In genomic region chr5:38795139-38795538, GRCm38 (mm10) we compare ENCODE assay signal across 22 mouse cellular contexts.
DNase-seq lines count a peak whose midpoint lies in the region; ATAC-seq and TF ChIP-seq lines count a peak whose summit lies in the region.
"Had no signal": no experiment of that assay in that cellular context is flagged by ENCODE, and none has a peak within 500 bp of the region (broad histone marks: within the 10 kb centered on the region; RNA-seq: fewer than 3 reads in every experiment).

No protein-coding gene starts in this region.

- TF ChIP-seq CTCF in midbrain, postnatal 0 days (IDR thresholded peaks at IDR 0.05) = no peak

- no peak overlapping the region for H3K4me3 ChIP-seq in hindbrain, embryonic 13.5 days
- no peak overlapping the region for H3K4me3 ChIP-seq in hindbrain, embryonic 11.5 days (ENCODE audit: low read depth, low read length)
- no peak overlapping the region for H3K4me3 ChIP-seq in forebrain, embryonic 16.5 days (replicated peaks; ENCODE audit: low read length)
- no peak overlapping the region for H3K4me3 ChIP-seq in midbrain, postnatal 0 days (ENCODE audit: low read depth, low read length)
- H3K4me3 ChIP-seq: gastrocnemius, adult 2 months; heart, embryonic 12.5 days; left cerebral cortex, adult 2 months; myocyte had no signal

- H3K4me2 ChIP-seq in hindbrain, embryonic 13.5 days = no peak overlapping the region
- H3K4me2 ChIP-seq in hindbrain, embryonic 11.5 days (replicated peaks; ENCODE audit: low read depth, low read length) = no peak overlapping the region
- H3K4me2 ChIP-seq in forebrain, embryonic 16.5 days (ENCODE audit: low read length) = no peak overlapping the region
- no peak overlapping the region for H3K4me2 ChIP-seq in midbrain, postnatal 0 days (ENCODE audit: low read depth, low read length, poor library complexity, severe bottlenecking)
- H3K4me2 ChIP-seq: heart, embryonic 12.5 days; liver, embryonic 11.5 days had no signal

- peaks cover 18% of the 10 kb centered on the region; the same call in 1 of the 2 replicates for H3K4me1 ChIP-seq in hindbrain, embryonic 13.5 days (replicated peaks)
- no peaks in the 10 kb centered on the region for H3K4me1 ChIP-seq in hindbrain, embryonic 11.5 days (replicated peaks; ENCODE audit: control insufficient read depth, insufficient read depth, low read length)
- H3K4me1 ChIP-seq in forebrain, embryonic 16.5 days (replicated peaks; ENCODE audit: control insufficient read depth, insufficient read depth, low read length) = 0 out of 2 replicates have a peak, but pooled peaks cover 3% of the 10 kb centered on the region
- H3K4me1 ChIP-seq in midbrain, postnatal 0 days (ENCODE audit: insufficient read depth, low read length) = no peaks in the 10 kb centered on the region
- H3K4me1 ChIP-seq: heart, embryonic 12.5 days had no signal

- DNase-seq in hindbrain, embryonic 11.5 days (ENCODE audit: low spot score) = no peak
- DNase-seq in brain, adult 2 months (ENCODE audit: low read depth, low spot score) = peak; percentile 61
- DNase-seq in midbrain, postnatal 0 days (ENCODE audit: low spot score) = peak; percentile 21
- DNase-seq in cerebellum, postnatal 14 days = no peak
- no peak for DNase-seq in kidney, adult 8-10 months
- no peak for DNase-seq in embryo, embryonic 10.5 days (ENCODE audit: low spot score)
- DNase-seq: cerebellum, adult 9-11 months; gastrocnemius, adult 2 months; heart, postnatal 14 days; kidney, adult 9 months; kidney, postnatal 36 days; layer of hippocampus, adult 9-11 months; lung, adult 18-20 months; lung, postnatal 36 days; right cerebral cortex, adult 18-20 months; thymus, postnatal 14 days had no signal

- peak overlapping the region; percentile 1; the same call in 1 of the 2 replicates for H3K27ac ChIP-seq in hindbrain, embryonic 13.5 days
- no peak overlapping the region for H3K27ac ChIP-seq in hindbrain, embryonic 11.5 days (ENCODE audit: low read depth, low read length)
- no peak overlapping the region for H3K27ac ChIP-seq in forebrain, embryonic 16.5 days (ENCODE audit: low read length)
- no peak overlapping the region for H3K27ac ChIP-seq in midbrain, postnatal 0 days (ENCODE audit: low read depth, low read length)
- H3K27ac ChIP-seq: gastrocnemius, adult 2 months; left cerebral cortex, adult 2 months had no signal

- peak; percentile 63 for ATAC-seq in hindbrain, embryonic 13.5 days (ENCODE audit: low FRiP score)
- no peak for ATAC-seq in hindbrain, embryonic 11.5 days (ENCODE audit: low FRiP score)
- ATAC-seq in forebrain, embryonic 16.5 days = peak; percentile 66
- no peak for ATAC-seq in midbrain, postnatal 0 days (ENCODE audit: low FRiP score)

- no peaks in the 10 kb centered on the region for H3K27me3 ChIP-seq in hindbrain, embryonic 13.5 days
- H3K27me3 ChIP-seq in hindbrain, embryonic 11.5 days (ENCODE audit: control insufficient read depth, insufficient read depth, low read length) = no peaks in the 10 kb centered on the region
- no peaks in the 10 kb centered on the region for H3K27me3 ChIP-seq in forebrain, embryonic 16.5 days (replicated peaks; ENCODE audit: control insufficient read depth, insufficient read depth, low read length)
- H3K27me3 ChIP-seq in midbrain, postnatal 0 days (ENCODE audit: insufficient read depth, low read length) = no peaks in the 10 kb centered on the region
- H3K27me3 ChIP-seq: heart, embryonic 12.5 days had no signal

- no peak overlapping the region for H3K9ac ChIP-seq in hindbrain, embryonic 13.5 days
- H3K9ac ChIP-seq in hindbrain, embryonic 11.5 days (ENCODE audit: low read depth, low read length) = no peak overlapping the region
- H3K9ac ChIP-seq in forebrain, embryonic 16.5 days (replicated peaks; ENCODE audit: low read depth, low read length) = no peak overlapping the region
- H3K9ac ChIP-seq in midbrain, postnatal 0 days (replicated peaks; ENCODE audit: low read length, poor library complexity, severe bottlenecking) = no peak overlapping the region
- H3K9ac ChIP-seq: heart, embryonic 12.5 days had no signal

- 55% methylated on average over 11 of the region's 11 CpGs for WGBS in hindbrain, embryonic 13.5 days
- 77% methylated on average over 11 of the region's 11 CpGs for WGBS in hindbrain, embryonic 11.5 days
- 31% methylated on average over 11 of the region's 11 CpGs for WGBS in forebrain, embryonic 16.5 days
- 54% methylated on average over 11 of the region's 11 CpGs for WGBS in midbrain, postnatal 0 days

- no peaks in the 10 kb centered on the region for H3K36me3 ChIP-seq in hindbrain, embryonic 13.5 days
- H3K36me3 ChIP-seq in hindbrain, embryonic 11.5 days (ENCODE audit: control insufficient read depth, insufficient read depth, low read length) = no peaks in the 10 kb centered on the region
- H3K36me3 ChIP-seq in forebrain, embryonic 16.5 days (ENCODE audit: control insufficient read depth, insufficient read depth) = no peaks in the 10 kb centered on the region
- no peaks in the 10 kb centered on the region for H3K36me3 ChIP-seq in midbrain, postnatal 0 days (ENCODE audit: insufficient read depth, low read length)
- H3K36me3 ChIP-seq: heart, embryonic 12.5 days had no signal

- no peaks in the 10 kb centered on the region for H3K9me3 ChIP-seq in hindbrain, embryonic 13.5 days
- no peaks in the 10 kb centered on the region for H3K9me3 ChIP-seq in hindbrain, embryonic 11.5 days (ENCODE audit: control insufficient read depth, low read length)
- no peaks in the 10 kb centered on the region for H3K9me3 ChIP-seq in forebrain, embryonic 16.5 days (ENCODE audit: control insufficient read depth, low read length)
- no peaks in the 10 kb centered on the region for H3K9me3 ChIP-seq in midbrain, postnatal 0 days (ENCODE audit: low read length)
- H3K9me3 ChIP-seq: heart, embryonic 12.5 days had no signal

Comparison
In these comparisons a context has a peak if more than half of its experiments do, and no peak if none do; other contexts are left out.
1. ATAC-seq: peak in hindbrain, embryonic 13.5 days (single experiment) and forebrain, embryonic 16.5 days (single experiment); none in hindbrain, embryonic 11.5 days (single experiment) and midbrain, postnatal 0 days (single experiment).
2. DNase-seq: peak in brain, adult 2 months (single experiment) and midbrain, postnatal 0 days (single experiment); none in hindbrain, embryonic 11.5 days (single experiment), cerebellum, postnatal 14 days (0 of 2), kidney, adult 8-10 months (0 of 2) and embryo, embryonic 10.5 days (single experiment).